Mouse (Mus musculus): ENCODE measurements around the gene Supt6. TPM values are rescaled to one million over a fixed set of nuclear protein-coding genes. Genes with fewer than 3 reads are reported as not detected.
"Not testable (repeated sequence)": the region's sequence is repeated elsewhere in the genome, so short reads cannot be mapped to it uniquely, and the experiment has no call there.

The Supt6 gene
- total RNA-seq (2021) = 100 to 1,000 TPM; 132 to 137 TPM
- long read RNA-seq, experiment 1, full-length matches to known transcripts = 26 of 66 reads
- long read RNA-seq, experiment 1, partial matches to known transcripts = 34 of 66 reads
- long read RNA-seq, experiment 1, other reads (novel, unspliced or antisense) = 6 of 66 reads
- long read RNA-seq, experiment 2, full-length matches to known transcripts = 49 of 88 reads
- long read RNA-seq, experiment 2, partial matches to known transcripts = 22 of 88 reads
- long read RNA-seq, experiment 2, other reads (novel, unspliced or antisense) = 17 of 88 reads

DNA sequence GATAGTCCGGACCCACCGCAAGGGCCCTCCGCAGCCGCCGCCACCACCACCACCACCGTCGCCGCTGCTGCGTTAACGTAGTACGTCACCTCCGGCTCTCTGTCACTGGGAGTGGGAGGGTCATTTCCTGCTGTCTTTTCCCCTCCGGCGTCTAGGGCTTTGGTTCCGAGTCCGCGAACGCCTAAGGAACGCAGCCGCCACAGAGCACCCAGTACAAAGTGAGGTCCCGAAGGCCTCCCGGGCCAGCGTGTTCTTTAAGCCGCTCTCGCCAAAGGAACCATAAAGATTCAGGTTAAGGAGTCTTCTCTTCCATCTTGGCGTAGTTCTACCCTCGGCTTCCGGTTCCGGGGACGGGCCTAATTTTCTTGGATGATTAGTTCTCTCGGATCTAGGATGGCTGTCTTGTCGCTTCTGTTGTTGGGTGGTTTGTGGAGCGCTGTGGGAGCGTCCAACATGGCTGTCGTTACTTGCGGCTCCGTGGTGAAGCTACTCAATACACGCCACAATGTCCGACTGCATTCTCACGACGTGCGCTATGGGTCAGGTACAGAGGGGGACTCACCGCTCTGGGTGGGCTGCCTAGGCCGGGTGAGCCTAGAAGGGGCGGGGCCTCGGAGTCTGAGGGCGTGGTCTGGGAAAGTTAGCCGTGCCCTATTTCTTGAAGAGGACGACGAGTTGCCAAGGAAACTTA, at the start of gene Supt6, which contains the start of gene Sdf2:
Supt6 (minus strand) TSS at position 361 of the 691 bp plus-strand sequence.
Sdf2 (plus strand) TSS at position 120 of the 691 bp plus-strand sequence.
- Histone ChIP-seq H3K27ac (peak within 1 kb of the TSS; percentile 98), H3K4me3 (peak within 1 kb of the TSS; percentile 99)
- DNase-seq (ENCODE audit: low spot score in 2 of 2) = peak; percentile 81 to 85
- TF ChIP-seq CTCF (conservative IDR thresholded peaks at IDR 0.05) = no peak; the same call in 1 of the 2 replicates

DNA sequence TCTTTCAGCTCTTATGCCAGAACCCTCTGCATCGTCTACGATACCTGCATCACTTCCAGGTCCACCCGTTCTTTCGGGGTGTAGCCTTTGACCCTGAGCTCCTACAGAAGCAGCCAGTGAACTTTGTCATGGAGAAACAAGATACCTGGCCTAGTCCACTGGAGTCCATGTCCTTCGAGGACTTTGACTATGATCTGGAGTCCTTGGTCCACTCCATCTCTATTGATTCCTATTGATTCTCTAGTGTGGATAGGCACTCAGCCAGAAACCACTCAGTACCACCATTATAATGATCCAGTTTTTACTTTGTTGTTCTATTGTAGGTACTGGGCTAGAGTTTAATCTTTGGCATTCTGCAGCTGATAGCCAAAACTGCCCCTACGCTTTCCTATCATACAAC, 48.8 kb upstream of the Supt6 start:
- H3K4me3 ChIP-seq = no peak overlapping the region
- no peak overlapping the region for H3K27ac ChIP-seq
- TF ChIP-seq CTCF (conservative IDR thresholded peaks at IDR 0.05) = no peak
- no peak for DNase-seq (ENCODE audit: low spot score in 2 of 2)

DNA sequence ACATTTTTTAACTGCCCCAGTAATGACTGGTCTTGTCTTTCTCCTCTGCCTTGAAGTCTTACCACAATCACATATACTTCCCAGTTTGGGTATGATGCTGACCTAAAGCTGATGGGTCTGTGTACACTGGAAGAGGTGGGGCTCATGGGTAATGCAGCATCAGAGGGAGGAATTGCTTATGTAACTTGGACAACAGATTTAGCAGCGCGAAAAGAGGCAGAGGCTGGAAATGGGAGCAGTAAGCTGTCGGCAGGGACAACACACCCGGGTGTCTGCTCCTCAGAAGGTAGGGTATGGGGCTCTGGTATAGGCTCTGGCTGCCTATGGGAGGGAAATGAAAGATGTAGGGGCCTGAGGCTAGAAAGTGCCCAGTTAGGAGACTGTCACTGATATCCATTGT, 44.9 kb upstream of the Supt6 start, which contains the start of gene BC030499:
BC030499 (plus strand) TSS at position 188 of the 400 bp plus-strand sequence.
- TF ChIP-seq CTCF (conservative IDR thresholded peaks at IDR 0.05) = no peak
- DNase-seq (ENCODE audit: low spot score in 2 of 2) = peak in 1 of 2 experiments; percentile 27

DNA sequence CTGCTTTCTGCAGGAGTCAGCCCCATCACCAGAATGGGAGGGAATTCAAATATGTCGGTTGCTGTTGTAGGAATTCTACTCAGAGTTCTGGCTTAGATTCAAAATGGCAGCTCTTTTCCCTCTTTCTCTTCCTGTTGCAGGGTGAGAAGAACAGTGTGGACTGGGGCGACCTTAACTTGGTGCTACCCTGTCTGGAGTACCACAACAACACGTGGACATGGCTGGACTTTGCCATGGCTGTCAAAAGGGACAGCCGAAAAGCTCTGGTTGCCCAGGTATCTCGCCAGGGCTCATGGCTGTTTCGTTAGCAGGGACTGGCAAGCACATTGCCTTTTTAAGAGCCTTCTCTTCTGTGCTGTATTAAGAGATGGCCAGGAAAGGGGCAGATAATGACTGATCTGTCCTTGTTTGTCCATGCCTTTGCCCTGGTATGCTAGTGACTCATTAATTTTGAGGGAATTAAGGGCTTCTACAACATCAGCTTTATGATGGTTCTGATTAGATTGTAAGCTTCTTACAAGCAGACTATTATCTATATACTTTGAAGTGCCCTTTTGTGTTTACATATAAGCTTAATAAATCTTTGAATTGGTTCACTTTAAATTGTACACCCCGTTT, 43.5 kb upstream of the Supt6 start:
- Histone ChIP-seq H3K27ac (no peak overlapping the region), H3K4me3 (no peak overlapping the region)
- no peak for DNase-seq (ENCODE audit: low spot score in 2 of 2)
- TF ChIP-seq CTCF (conservative IDR thresholded peaks at IDR 0.05) = no peak

More for the DNA sequence above, 44.9 kb upstream of the Supt6 start, which contains the start of gene BC030499:
- Histone ChIP-seq H3K4me3 (no peak within 1 kb of the TSS), H3K27ac (peak within 1 kb of the TSS; percentile 82)

DNA sequence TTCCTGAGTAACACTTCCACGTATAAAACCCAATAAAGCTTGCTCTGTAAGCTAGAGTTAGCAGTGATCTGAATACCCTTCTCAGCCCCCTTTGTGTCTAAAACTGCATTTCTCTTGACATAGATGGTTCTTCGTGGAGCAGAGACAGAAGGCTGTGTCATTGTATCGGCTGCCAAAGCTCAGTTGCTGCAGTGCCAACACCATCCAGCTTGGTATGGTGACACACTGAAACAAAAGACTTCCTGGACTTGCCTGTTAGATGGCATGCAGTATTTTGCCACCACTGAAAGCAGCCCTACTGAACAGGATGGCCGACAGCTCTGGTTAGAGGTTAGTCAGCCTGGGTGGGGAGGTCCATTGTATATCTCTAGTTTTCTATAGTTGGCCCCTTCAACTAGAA, 33.8 kb upstream of the Supt6 start:
- no peak overlapping the region for H3K4me3 ChIP-seq
- peak overlapping the region; percentile 71 for H3K27ac ChIP-seq
- DNase-seq (ENCODE audit: low spot score in 2 of 2) = peak; percentile 52
- no peak for TF ChIP-seq CTCF (conservative IDR thresholded peaks at IDR 0.05)

DNA sequence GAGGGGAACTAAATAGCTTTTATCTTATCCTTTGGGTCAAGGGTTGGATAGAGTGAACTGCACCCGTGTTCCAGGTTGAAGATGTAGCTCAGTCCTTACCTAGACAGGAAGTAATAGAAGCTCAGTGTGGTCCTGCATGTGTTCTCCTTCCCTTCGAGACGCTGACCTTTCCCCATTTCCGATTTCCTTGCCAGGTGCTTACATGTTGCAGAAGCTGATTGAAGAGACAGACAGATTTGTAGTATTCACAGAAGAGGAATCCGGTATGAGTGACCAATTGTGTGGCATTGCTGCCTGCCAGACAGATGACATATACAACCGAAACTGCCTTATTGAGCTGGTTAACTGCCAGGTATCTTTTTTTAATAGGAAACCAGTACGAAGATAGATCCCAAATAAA, 33.1 kb upstream of the Supt6 start:
- H3K4me3 ChIP-seq = no peak overlapping the region
- peak overlapping the region; percentile 71 for H3K27ac ChIP-seq
- DNase-seq (ENCODE audit: low spot score in 2 of 2) = no peak
- TF ChIP-seq CTCF (conservative IDR thresholded peaks at IDR 0.05) = no peak

DNA sequence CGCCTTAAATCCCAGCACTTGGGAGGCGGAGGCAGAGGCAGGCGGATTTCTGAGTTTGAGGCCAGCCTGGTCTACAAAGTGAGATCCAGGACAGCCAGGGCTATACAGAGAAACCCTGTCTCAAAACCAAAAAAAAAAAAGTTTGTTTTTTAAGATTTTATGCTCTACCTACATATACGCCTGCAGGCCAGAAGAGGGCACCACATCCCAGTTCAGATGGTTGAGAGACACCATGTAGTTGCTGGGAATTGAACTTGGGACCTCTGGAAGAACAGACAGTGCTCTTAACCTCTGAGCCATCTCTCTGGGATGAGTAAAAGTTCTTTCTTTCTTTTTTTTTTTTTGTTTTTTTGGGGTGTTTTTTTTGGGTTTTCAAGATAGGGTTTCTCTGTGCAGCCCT, 30.4 kb upstream of the Supt6 start:
- peak; percentile 64 for TF ChIP-seq CTCF (conservative IDR thresholded peaks at IDR 0.05)
- DNase-seq (ENCODE audit: low spot score in 2 of 2); H3K27ac ChIP-seq; H3K4me3 ChIP-seq: not testable (repeated sequence)

DNA sequence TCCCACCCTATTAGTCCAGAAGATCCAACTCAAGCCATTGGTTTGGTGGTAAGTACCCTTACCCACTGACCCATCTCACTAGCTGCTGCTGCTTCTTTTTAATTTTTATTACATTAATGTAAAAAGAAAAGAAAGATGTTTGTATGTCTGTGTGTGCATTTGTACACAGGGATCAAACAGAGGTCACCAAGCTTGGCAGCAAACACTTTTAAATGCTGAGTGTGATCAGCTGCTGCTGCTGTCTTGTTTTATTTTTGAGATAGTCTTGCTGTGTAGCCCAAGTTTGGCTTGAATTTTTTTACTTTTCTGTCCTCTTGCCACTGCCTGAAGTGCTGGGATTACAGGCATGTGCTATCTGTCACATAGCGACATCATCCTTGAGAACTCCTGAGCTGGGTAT, 29.8 kb upstream of the Supt6 start:
- no peak for TF ChIP-seq CTCF (conservative IDR thresholded peaks at IDR 0.05)
- DNase-seq (ENCODE audit: low spot score in 2 of 2) = no peak
- no peak overlapping the region for H3K27ac ChIP-seq
- no peak overlapping the region for H3K4me3 ChIP-seq

DNA sequence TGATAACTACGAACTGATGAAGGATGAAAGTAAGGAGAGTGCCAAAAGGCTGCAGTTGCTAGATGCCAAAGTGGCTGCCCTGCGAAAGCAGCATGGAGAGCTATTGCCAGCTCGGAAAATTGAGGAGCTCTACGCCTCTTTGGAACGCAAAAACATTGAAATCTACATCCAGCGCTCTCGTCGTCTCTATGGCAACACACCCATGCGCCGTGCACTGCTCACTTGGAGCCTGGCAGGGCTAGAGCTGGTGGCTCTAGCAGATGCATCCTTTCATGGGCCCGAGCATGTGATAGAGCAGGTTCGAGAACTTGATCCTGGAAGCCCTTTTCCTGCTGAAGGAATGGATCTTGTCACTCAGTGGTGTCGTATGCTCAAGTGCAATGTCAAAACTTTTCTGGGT, 26.2 kb upstream of the Supt6 start:
- Histone ChIP-seq H3K27ac (peak overlapping the region; percentile 79), H3K4me3 (peak overlapping the region; percentile 29; the same call in 1 of the 2 replicates)
- no peak for TF ChIP-seq CTCF (conservative IDR thresholded peaks at IDR 0.05)
- DNase-seq (ENCODE audit: low spot score in 2 of 2) = peak; percentile 62 to 85

DNA sequence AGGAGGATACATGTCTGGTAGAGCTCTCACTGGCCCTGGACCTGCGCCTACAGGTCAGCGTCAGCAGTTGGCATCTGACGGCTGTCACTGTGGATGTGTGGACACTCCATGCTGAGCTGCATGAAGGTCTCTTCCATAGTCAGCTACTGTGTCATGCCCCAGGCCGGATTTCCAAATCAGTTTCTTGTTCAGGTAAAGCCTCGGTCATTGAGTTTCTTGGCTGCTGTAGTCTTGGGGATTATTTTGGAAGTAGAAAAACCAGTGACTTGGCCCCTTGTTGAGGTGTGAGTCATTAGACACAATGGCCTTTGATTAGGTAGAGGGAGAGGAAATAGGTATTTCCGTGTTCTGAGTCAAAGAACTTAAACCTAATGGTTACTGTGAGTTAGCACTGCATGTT, 19.8 kb upstream of the Supt6 start:
- TF ChIP-seq CTCF (conservative IDR thresholded peaks at IDR 0.05) = no peak
- H3K4me3 ChIP-seq = no peak overlapping the region
- no peak for DNase-seq (ENCODE audit: low spot score in 2 of 2)
- H3K27ac ChIP-seq = no peak overlapping the region

DNA sequence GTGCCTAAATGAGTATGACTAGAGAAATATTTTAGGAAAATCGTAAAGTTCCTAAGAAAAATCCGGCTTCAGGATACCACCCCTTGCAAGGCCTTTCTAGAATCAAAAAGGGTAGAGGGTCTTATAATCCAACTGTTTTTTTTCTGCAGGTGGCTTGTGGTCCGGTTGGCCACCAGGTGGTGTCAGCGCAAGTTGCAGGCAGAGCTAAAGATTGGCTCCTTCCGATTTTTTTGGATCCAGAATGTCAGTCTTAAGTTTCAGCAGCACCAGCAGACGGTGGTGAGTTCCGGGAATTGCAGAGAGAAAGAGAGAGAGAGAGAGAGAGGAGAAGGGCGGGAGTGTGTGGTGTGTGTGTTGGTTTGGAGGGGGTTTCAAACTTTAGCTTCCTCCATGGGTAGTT, 16.8 kb upstream of the Supt6 start:
- Histone ChIP-seq H3K27ac (peak overlapping the region; percentile 92), H3K4me3 (peak overlapping the region; percentile 95)
- DNase-seq (ENCODE audit: low spot score in 2 of 2) = peak; percentile 30 to 31
- peak; percentile 76 for TF ChIP-seq CTCF (conservative IDR thresholded peaks at IDR 0.05)

DNA sequence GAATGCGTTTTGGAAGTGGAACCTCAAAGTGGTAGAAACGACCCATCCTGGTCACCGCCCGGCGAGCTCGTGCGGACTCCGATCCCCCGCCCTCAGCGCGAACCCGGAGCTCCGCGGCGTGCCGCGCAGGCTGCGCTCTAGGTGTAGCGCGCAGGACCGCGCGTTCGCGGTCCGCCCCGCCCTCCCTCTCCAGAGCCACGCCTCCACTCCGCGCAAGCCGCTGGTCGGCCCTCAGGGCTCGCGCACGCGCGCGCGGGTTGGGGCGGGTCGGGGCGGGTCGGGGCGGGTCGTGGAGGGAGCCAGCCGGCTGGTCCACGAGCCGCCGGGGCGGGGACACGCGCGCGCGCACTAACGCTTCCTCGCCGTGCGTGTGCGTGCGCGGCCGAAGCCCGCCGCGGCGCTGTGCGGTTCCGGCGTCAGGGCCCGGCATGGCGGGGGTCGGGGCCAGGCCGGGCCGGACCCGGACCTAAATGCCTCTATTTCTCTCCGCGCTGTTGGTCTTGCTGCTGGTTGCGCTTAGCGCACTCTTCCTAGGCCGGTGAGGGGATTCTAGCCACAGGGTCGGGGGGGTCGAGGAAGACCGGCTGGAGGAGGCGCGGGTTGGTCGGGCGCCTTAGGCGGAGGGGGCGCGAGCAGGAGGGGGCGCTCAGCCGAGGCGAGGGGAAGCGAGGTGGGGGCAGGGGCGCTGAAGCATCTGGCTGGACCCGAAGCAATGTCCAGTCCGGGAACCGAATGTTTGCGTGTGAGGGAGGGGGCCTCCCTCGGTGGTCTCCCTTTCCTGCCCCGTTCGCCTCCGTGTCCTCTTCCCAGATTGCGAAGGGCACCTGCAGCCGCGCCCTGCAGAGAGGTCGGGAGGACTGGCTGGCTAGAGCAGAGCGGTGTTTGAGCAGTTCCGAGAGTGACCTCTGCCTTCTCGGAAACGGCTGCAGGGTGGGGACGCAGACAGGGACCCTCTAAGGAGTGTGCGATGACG, 15.9 kb upstream of the Supt6 start, which contains the start of gene 2610507B11Rik:
2610507B11Rik (plus strand) TSS at position 373 of the 973 bp plus-strand sequence.
- peak within 1 kb of the TSS; percentile 92 for H3K27ac ChIP-seq
- TF ChIP-seq CTCF (conservative IDR thresholded peaks at IDR 0.05) = peak; percentile 22; the same call in 1 of the 2 replicates
- H3K4me3 ChIP-seq = peak within 1 kb of the TSS; percentile 95
- peak; percentile 91 for DNase-seq (ENCODE audit: low spot score in 2 of 2)
